Mouse (Mus musculus) brown adipose tissue, adult 24 weeks (tissue): ENCODE measurements around the gene Kansl1. TPM values are rescaled to one million over a fixed set of nuclear protein-coding genes. Genes with fewer than 3 reads are reported as not detected.
"Not testable (repeated sequence)": the region's sequence is repeated elsewhere in the genome, so short reads cannot be mapped to it uniquely, and the experiment has no call there.

Experiments
- H3K27ac ChIP-seq: fragments of 200-500 bp; replicated peaks from 2 replicates; pipeline ENCODE4 v1.5.1; 2012; ENCODE audit warnings: low read depth, mild to moderate bottlenecking, low read length
- H3K4me1 ChIP-seq: fragments of 200-500 bp; 2 replicates; pipeline ENCODE4 v1.6.1; 2012; ENCODE audit warnings: low read length, mixed read lengths; ENCODE audit not compliant: control insufficient read depth, insufficient read depth, insufficient read length
- H3K4me3 ChIP-seq: fragments of 200-500 bp; 2 replicates; pipeline ENCODE4 v1.5.1; 2012; ENCODE audit warnings: low read depth, mild to moderate bottlenecking, low read length, moderate library complexity; ENCODE audit not compliant: insufficient read depth
- polyA plus RNA-seq: library from polyadenylated mRNA; stranded (reverse); fragments of >200 nt; gene quantifications from 2 replicates; pipeline ENCODE4 v1.2.4, GENCODE M21; 2012; ENCODE audit not compliant: missing spikeins, insufficient read depth, insufficient read length

Gene Kansl1
- polyA plus RNA-seq, result 14.7 and 17.9 TPM in 2 replicates

GRCm38 (mm10) chr11:104468751-104469268, at the start of gene Kansl1:
Gene Kansl1 (minus strand): TSS chr11:104468861.
- Histone ChIP-seq H3K4me1 (no peaks in the 10 kb centered on the region; the same call in 1 of the 2 replicates), H3K4me3 (peak within 1 kb of the TSS; percentile 72), H3K27ac (no peak within 1 kb of the TSS)

DNA sequence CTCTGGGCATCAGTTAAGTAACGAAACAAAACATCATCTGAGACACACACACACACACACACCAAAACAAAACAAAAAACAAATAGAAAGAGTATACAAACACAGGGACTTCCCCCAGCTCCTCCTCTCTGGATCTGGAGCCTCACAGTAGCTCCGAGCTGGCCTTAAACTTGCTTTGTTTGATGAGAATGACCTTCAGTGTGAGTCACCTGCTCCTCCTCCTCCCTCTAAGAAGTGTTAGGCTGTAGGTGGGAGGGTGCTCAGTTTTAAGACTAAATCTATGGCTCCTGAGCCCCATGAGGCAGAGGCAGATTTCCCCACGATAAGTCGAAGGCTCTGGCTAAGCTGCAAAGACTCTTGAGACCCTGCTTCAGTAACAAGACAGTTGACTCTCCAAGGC, 43.8 kb upstream of the Kansl1 start:
- no peak overlapping the region for H3K4me3 ChIP-seq
- H3K4me1 ChIP-seq, result no peaks in the 10 kb centered on the region
- no peak overlapping the region for H3K27ac ChIP-seq

DNA sequence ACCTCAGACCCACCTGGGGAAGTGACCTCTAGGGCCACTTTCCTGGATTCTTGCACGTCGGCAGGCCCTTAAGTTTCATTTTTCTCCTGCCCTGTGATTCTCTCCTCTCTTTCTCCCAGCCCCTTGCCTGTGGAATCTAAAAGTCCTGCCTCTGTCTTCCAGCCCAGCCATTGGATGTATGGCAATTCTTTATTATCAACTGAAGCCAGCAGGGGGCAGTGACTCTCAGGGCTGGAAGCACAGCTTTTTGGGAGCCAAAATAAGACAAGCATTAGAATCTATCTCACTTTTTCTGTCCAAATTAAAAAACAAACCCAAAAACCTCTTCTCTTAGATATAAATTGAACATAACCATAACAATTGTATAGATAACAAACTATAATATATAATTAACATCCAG, 41.9 kb upstream of the Kansl1 start:
- H3K4me3 ChIP-seq, result no peak overlapping the region
- H3K27ac ChIP-seq, result no peak overlapping the region
- H3K4me1 ChIP-seq, result no peaks in the 10 kb centered on the region

DNA sequence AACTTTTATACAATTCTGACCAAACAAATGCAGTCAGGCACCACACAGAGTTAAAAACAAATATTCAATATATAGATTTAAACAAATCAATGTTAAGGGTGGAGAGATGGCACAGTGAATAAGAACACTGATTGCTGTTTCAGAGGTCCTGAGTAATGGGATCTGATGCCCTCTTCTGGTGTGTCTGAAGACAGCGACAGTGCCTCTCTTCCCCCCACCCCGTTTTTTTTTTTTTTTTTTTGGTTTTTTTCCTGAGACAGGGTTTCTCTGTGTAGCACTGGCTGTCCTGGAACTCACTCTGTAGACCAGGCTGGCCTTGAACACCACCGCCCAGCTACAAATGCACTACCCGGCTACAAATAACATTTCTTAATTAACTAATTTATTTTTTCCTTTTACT, 39.8 kb upstream of the Kansl1 start:
- no peaks in the 10 kb centered on the region for H3K4me1 ChIP-seq
- H3K4me3 ChIP-seq, result no peak overlapping the region
- no peak overlapping the region for H3K27ac ChIP-seq

DNA sequence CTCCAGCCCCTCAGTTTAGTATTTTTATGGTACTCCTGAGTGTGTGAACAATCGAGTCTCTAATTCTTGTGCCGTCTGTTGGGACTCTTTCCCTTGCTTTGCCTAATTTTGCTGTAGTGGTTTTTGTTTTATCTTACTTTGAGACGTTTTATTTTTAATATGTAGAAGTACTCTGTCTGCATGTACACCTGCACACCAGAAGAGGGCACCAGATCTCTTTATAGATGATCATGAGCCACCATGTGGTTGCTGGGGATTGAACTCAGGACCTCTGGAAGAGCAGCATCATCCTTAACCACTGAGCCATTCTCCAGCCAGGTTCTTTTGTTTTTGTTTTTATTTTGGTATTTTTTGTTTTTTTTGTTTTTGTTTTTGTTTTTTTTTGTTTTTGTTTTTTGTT, 19.6 kb upstream of the Kansl1 start:
- Histone ChIP-seq H3K4me1 (no peaks in the 10 kb centered on the region), H3K4me3 (no peak overlapping the region), H3K27ac (no peak overlapping the region)

DNA sequence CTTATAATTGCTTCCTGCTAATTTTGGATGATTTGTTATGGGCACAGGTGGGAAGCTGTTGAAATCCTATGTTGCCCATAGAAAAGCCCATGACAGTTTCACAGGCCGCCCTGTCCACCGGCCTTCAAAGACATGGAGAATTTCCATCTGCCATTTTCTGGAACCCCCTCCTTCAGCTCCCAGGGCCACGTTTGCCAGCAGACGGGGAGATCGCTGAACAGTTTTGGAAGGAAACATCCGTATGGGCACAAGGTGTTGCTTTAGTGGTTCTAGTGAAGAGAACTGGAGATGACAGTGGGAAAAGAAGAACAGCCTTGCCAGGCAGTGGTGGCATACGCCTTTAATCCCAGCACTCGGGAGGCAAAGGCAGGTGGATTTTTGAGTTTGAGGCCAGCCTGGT, 13.3 kb upstream of the Kansl1 start:
- H3K27ac ChIP-seq, result no peak overlapping the region
- no peaks in the 10 kb centered on the region for H3K4me1 ChIP-seq
- H3K4me3 ChIP-seq, result no peak overlapping the region

DNA sequence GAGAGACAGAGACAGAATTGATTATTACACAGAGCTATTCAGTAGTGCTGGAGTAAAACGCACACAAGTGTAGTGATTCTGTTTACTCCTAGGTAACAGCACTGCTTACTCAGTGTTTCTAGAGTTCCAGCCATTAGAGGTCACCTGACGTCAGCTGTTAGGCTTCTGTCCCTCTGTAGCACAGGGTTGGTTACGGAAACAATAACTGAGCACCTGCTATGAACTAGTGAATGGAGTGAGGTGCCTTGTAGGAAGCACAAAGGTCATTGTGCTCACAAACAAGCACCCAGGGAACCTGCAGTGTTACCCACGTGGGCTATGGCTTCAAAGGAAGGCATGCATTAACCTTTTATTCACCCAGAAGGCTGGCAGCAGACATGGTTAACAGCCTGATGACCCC, 10.8 kb upstream of the Kansl1 start:
- Histone ChIP-seq H3K27ac (no peak overlapping the region), H3K4me1 (no peaks in the 10 kb centered on the region), H3K4me3 (no peak overlapping the region)

- H3K4me3 ChIP-seq, result peak overlapping the region; percentile 72
- no peaks in the 10 kb centered on the region; the same call in 1 of the 2 replicates for H3K4me1 ChIP-seq
- H3K27ac ChIP-seq, result no peak overlapping the region
Measured at GRCm38 (mm10) chr11:104469371-104469835, 742 bp upstream of the Kansl1 start.

GRCm38 (mm10) chr11:104467698-104468097, 963 bp downstream of the Kansl1 start:
- H3K4me3 ChIP-seq, result no peak overlapping the region
- no peaks in the 10 kb centered on the region; the same call in 1 of the 2 replicates for H3K4me1 ChIP-seq
- no peak overlapping the region for H3K27ac ChIP-seq

- Histone ChIP-seq H3K27ac (no peak overlapping the region), H3K4me3 (no peak overlapping the region)
Measured at GRCm38 (mm10) chr11:104461551-104461950, 7.1 kb downstream of the Kansl1 start.

DNA sequence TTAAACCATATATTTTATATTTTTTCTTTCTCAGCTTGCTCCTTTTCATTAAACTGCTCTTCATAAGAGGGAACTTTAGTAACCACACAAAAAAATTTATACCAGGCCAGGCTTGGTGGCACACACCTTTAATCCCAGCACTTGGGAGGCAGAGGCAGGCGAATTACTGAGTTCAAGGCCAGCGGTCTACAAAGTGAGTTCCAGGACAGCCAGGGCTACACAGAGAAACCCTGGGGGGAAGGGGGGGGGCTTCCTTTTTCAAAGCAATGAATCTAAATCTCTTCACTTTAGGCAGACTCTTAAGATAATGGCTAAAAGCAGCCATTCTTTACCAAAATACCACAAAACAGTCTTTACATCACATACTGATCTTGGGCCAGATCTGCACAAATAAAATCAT, 9.0 kb downstream of the Kansl1 start:
- no peak overlapping the region for H3K4me3 ChIP-seq

More at GRCm38 (mm10) chr11:104461551-104461950, 7.1 kb downstream of the Kansl1 start:
- no peaks in the 10 kb centered on the region for H3K4me1 ChIP-seq

GRCm38 (mm10) chr11:104458507-104458906, 10.2 kb downstream of the Kansl1 start:
- H3K4me1 ChIP-seq, result no peaks in the 10 kb centered on the region; the same call in 1 of the 2 replicates
- H3K4me3 ChIP-seq, result no peak overlapping the region

More for the DNA sequence above, 9.0 kb downstream of the Kansl1 start:
- Histone ChIP-seq H3K27ac (no peak overlapping the region), H3K4me1 (no peaks in the 10 kb centered on the region; the same call in 1 of the 2 replicates)

DNA sequence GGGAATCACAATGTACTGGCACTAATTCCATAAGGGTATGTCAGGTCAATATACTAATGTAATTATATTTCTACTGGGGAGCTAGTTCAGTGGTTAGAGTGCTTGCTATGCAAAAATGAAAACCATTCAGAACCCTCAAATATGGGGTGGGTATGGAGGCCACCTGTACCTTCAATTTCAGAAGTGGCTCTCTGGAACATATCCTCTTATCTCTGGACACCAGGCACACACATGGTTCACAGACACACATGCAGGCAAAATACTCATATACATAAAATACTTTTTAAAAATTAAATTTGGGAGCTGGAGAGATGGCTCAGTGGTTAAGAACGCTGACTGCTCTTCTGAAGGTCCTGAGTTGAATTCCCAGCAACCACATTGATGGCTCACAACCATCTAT, 16.0 kb downstream of the Kansl1 start:
- Histone ChIP-seq H3K4me3 (no peak overlapping the region), H3K27ac (no peak overlapping the region), H3K4me1 (no peaks in the 10 kb centered on the region; the same call in 1 of the 2 replicates)

More at GRCm38 (mm10) chr11:104458507-104458906, 10.2 kb downstream of the Kansl1 start:
- H3K27ac ChIP-seq, result no peak overlapping the region

DNA sequence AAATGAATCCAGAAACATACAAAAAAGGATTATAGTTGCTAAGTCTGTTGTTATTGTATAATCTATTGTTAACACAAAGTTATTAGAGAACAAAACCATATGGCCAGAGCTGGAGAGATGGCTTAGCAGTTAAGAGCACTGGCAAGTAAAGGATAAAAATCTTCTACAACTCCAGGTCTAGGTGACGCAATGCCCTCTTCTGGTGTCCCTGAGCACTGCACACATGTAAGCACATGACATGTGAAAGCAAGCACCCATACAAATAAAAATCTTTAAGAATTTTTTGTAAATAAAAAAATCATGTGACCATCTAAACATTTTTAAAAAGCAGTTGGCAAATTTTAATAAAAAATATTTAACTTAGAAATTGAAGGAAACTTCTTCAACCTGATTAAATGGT, 17.4 kb downstream of the Kansl1 start:
- Histone ChIP-seq H3K4me1 (no peaks in the 10 kb centered on the region), H3K4me3 (no peak overlapping the region), H3K27ac (no peak overlapping the region)

- not testable (repeated sequence) for H3K27ac ChIP-seq, H3K4me1 ChIP-seq, H3K4me3 ChIP-seq
Measured at GRCm38 (mm10) chr11:104448499-104448898, 20.2 kb downstream of the Kansl1 start.

DNA sequence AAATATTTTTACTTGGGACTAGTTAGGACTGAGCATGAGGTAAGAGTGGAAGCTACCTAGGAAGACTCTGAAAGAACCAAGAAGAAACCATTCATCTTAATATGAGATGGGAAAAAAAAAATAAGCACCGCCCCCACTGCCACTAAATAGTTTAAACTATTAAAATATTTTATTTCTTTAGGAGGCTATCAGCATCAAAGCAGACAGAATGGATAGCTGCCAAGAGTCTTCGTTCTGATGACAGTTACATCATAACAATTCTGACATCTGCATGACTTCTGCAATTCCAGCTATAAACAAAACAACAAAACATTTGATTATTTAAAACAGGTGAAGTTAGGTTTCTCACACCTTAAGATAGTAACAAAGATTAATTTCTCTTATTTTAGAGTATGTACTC, 23.1 kb downstream of the Kansl1 start:
- no peak overlapping the region for H3K4me3 ChIP-seq
- no peaks in the 10 kb centered on the region; the same call in 1 of the 2 replicates for H3K4me1 ChIP-seq
- no peak overlapping the region for H3K27ac ChIP-seq
